Mouse (Mus musculus) heart, postnatal 25 days (tissue): ENCODE data around the gene Nek8. TPM values are rescaled to one million over a fixed set of nuclear protein-coding genes. Genes with fewer than 3 reads are reported as not detected.

Source experiments
- DNase-seq: peaks from one replicate; pipeline ENCODE4 v3.0.0; 2022; ENCODE audit warnings: low spot score
- intact Hi-C: fragments of 180-260 bp; cut with DNase I; formaldehyde crosslinking; loops from one replicate; pipeline ENCODE4 v1.15.1; 2025
- total RNA-seq, 2 experiments: library from RNA; stranded (reverse); gene quantifications; 2 replicates each; pipeline ENCODE4 v1.2.3; 2021

The Nek8 gene
- 1 to 10 TPM; 2.5 to 2.6 TPM for total RNA-seq

GRCm38 (mm10) chr11:78176402-78176862 is at the start of gene Nek8, which contains the start of gene Tlcd1:
Gene Nek8, minus strand, starts transcription at chr11:78176675.
Gene Tlcd1, plus strand, starts transcription at chr11:78176711.
- intact Hi-C loops = loop anchor here (2.0 kb wide), 1 partner anchor 116 kb away; no protein-coding TSS in a partner anchor

GRCm38 (mm10) chr11:78223586-78223985 is 47.1 kb upstream of the Nek8 start:
- intact Hi-C loops = no loop called here
- DNase-seq = no peak

More at GRCm38 (mm10) chr11:78176402-78176862, at the start of gene Nek8, which contains the start of gene Tlcd1:
- DNase-seq = peak; percentile 82

DNA sequence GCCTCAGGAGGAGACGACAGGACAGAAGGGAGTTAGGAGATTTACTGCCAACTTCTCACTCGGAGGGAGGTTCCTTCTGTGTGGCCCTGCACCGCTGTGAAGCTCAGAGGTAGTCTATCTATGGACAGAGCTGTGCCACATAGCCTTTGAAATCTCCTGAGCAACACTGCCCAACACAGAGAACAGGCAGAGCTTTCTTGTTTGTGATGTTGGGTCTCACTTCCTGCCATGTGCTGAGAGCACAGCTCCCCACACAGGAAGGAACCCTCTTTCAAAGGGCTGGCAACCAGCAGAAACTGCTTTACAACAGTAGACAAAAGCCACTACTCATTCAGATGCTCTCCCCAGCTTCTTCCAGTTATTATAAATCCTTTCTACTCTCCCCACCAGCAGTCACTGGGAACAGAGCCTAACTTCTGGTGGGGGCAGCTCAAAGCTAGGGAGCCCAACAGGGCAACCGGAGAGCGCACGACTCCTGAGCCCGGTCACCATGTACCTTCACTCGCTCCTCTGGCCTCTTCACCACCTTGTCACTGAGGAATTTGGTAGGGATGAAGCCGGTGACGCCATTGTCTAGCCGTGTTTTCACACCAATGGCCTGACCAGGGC is 39.3 kb upstream of the Nek8 start:
- no peak for DNase-seq
- intact Hi-C loops = no loop called here

- intact Hi-C loops = no loop called here
- no peak for DNase-seq
Measured at GRCm38 (mm10) chr11:78213086-78213817, 36.8 kb upstream of the Nek8 start.

DNA sequence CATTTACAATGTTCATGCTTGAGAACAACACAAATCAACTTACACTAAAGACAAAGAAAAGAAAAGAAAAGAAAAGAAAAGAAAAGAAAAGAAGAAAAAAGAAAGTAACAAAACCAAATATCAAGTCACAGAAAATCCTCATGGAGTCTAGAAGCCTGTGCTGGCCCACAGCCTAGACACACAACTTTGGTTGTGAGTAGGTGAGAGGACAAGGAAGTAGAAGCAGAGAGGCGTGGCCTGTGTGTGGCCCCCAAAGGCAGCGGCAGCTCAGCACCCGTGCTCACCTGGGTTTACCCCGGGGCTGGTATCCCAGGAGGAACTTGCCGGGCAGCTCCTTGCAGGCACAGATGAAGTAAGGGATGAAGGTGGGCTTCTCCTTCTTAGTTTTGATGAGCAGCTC is 35.0 kb upstream of the Nek8 start:
- intact Hi-C loops = no loop called here
- no peak for DNase-seq

DNA sequence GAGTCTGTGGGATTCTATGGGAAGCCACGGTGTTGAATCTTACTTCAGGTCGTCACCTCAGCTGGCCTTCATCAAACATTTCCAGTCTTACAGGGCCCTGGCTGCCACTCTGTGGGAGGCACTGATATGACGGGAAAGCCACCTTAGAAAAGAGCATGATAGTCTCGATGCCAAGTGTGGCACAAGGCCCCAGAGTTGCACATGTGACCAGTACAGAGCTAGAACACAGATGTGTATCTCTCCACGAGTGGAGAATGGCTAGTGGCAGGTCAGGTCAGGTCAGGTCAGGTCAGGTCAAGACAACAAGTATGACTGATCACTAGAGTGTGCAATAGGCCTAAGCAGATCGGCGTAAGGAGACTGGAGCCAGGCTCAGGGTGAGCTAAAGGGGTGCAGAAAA is 34.1 kb upstream of the Nek8 start:
- DNase-seq = no peak
- intact Hi-C loops = no loop called here

- no peak for DNase-seq
- intact Hi-C loops = no loop called here
Measured at GRCm38 (mm10) chr11:78209886-78210285, 33.4 kb upstream of the Nek8 start.

GRCm38 (mm10) chr11:78207190-78207589 is 30.7 kb upstream of the Nek8 start:
- no peak for DNase-seq
- intact Hi-C loops = no loop called here

GRCm38 (mm10) chr11:78205361-78206206 is 29.1 kb upstream of the Nek8 start:
- intact Hi-C loops = no loop called here
- DNase-seq = no peak

GRCm38 (mm10) chr11:78204287-78204686 is 27.8 kb upstream of the Nek8 start:
- no peak for DNase-seq
- intact Hi-C loops = no loop called here

DNA sequence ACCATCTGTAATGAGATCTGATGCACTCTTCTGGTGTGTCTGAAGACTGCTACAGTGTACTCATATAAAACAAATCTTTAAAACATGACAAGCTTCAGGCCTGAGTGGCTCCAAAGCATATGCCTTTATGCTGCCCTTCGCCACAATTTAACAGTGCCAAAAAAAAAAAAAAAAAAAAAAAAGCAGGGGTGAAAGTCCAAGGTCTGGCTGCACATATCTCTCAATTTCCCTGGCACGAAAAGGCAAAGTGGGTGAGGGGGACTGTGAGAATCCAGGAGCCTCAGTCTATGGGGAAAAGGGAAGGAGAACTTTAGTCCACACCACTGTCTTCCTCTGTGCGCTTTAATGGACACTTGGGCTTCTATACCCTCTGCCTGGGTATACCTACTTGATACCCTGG is 25.9 kb upstream of the Nek8 start:
- no peak for DNase-seq

DNA sequence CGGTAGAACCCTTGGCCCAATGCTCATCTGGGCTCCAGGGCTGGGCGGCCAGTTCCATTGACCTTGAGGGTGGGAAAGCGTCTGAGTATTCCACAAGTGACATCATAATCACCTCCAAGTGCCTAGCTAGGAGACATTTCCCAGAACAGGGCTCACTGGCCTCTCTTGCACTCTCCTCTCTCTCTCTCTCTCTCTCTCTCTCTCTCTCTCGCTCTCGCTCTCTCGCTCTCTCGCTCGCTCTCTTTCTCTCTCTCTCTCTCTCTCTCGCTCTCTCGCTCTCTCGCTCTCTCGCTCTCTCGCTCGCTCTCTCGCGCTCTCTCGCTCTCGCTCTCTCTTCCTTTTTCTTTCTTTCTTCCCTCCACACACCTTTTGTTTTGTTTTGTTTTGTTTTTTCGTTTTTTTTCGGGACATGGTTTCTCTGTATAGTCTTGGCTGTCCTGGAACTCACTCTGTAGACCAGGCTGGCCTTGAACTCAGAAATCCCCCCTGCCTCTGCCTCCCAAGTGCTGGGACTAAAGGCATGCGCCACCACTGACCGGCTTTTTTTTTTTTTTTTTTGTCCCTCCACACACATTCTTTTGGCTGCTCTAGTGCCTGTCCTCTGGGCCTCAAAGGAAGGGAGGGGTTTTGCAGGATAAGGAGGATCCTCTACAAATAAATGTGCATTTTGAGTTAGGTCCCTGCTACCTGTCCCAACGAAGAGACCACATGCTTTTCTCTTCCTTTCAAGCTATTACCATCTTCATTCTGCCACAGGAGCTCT is 18.8 kb upstream of the Nek8 start:
- intact Hi-C loops = no loop called here
- DNase-seq = no peak

More for the DNA sequence above, 25.9 kb upstream of the Nek8 start:
- intact Hi-C loops = no loop called here

DNA sequence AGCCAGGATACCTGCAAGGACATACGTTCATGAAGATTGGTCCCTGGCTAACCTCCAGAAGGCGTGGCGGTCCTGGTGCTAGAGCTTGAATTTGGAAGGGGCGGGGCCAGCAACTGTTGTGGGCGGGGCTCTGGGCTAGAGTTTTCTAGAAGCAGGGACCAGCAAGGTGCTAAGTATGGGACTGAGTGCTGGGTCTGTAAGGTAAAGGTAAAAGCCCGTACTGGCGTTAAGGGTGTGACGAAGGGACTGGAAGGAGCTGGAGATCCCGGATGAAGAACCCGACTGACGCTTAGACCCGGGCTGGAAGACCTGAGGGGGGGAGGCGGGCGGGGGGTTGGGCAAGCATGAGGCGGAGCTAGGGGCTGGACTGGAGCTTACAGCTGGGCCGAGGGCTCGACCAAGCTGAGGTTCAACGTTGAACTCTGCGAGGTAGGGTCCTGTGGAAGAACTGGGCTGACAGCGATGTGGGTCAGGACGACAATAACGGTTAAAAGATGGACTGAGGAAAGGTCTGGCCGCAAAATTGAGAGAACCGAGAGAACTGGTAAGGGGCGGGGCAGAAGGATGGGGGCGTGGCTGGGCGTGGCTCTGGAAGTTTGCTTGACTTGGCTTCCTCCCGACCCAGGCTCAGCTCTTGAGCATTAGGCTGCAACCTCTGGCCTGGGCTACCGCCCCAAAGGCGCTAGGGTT is 18.1 kb upstream of the Nek8 start:
- DNase-seq = peak; percentile 56
- intact Hi-C loops = no loop called here

DNA sequence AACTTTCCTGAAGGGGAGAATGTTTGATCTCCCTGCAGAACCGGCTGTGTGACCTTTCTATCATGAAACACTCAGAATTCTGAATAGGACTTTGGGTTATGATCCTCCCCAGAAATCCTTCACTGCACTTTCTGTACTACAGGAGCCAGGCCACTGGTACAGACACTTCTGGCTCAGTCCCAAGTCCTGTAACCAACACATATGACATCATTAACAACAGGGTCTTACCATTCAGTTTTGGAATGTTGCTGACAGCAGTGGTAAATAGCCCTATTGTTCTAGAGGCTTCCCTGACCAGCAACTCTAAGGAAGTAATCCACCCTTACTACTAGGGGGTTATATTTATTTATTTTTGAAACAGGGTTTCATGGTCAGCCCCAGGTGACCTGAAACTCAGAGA is 16.6 kb upstream of the Nek8 start, which contains the start of gene Proca1:
Gene Proca1 (plus strand): TSS at position 280 of the 400 bp plus-strand sequence.
- intact Hi-C loops = no loop called here
- no peak for DNase-seq

GRCm38 (mm10) chr11:78190041-78190440 is 13.6 kb upstream of the Nek8 start:
- intact Hi-C loops = no loop called here
- DNase-seq = no peak

DNA sequence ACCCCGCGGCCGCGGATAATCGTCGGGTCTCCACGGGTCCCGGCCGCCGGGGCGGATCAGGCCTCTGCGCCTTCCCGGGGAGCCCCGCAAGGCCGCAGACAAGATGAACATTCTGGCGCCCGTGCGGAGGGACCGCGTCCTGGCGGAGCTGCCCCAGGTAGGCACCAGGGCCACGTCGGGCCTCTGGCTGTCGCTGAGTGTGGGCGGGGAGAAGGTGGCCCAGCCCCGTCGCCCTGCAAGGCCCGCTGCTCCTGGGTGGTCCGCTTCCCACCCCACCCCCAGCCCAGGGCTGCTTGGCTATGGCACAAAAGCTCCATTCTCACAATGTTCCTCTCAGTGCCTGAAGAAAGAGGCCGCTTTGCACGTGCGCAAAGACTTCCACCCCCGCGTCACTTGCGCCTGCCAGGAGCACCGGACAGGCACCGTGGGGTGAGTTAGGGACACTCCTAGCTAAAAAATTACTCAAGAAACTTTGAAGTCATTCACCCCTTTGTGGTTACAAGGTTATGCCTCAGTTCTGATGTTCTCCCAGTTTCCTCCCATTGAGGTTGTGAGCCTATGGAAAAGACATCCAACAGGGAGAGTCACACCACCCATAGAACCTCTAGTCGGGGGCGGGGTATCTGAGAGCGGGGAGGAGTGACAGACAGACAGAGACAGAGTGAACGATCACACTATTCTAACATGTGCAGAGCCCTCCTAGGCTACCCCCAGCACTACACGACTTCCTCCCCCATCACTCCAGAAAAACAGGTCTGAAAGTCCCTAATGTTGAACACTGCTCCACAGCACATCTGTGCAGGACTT is 13.0 kb upstream of the Nek8 start:
- peak; percentile 43 for DNase-seq
- intact Hi-C loops = loop anchor here (10.0 kb wide), 1 partner anchor 365 kb away; no protein-coding TSS in a partner anchor

GRCm38 (mm10) chr11:78188331-78189233 is 12.1 kb upstream of the Nek8 start, which contains the start of gene Rab34:
Gene Rab34, plus strand, starts transcription at chr11:78188430.
- peak; percentile 58 for DNase-seq
- intact Hi-C loops = loop anchor here (10.0 kb wide), 1 partner anchor 364 kb away; no protein-coding TSS in a partner anchor
